Mouse (Mus musculus): ENCODE data around the gene Utrn. TPM values are rescaled to one million over a fixed set of nuclear protein-coding genes. Genes with fewer than 3 reads are reported as not detected.

The Utrn gene
- total and polyA plus RNA-seq, 2 experiments from 2014 or later: 24.6 to 25.0 TPM

DNA sequence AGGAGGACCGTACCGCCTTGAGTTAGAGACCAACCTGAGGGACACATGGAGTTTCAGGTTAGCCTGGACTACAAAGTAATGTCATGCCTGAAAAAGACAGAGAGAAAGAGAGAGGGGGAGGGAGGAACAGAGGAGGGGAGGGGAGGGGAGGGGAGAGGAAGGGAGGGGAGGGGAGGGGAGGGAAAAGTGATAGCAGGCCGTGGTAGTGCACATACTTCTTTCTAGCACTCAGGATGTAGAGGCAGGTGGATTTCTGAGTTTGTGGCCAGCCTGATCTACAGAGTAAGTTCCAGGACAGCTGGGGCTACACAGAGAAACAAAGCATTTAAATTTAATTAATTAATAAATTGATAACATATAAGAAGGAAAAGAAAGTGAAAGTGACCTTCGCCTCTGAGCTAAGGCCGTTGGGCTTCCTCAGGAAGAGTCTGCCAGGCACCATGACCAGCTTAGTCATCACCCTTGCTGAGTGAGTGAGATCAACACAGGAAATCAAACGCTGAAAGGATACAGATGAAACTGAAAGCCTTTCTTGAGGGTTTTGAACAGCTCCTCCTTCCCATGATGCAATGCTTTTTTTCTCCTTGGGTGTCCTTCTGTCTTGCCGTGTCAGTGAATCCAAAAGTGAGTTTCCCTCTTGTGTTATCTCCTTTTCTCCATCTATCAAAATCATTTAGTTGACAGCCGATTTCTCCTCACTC is 5.6 kb upstream of the Utrn start:
- Histone ChIP-seq H3K9ac (replicated peaks; ENCODE audit: low read length) (no peak overlapping the region), H3K9me3 (ENCODE audit: low read length) (no peaks in the 10 kb centered on the region), H3K4me2 (ENCODE audit: low read depth, low read length) (no peak overlapping the region), H3K36me3 (ENCODE audit: insufficient read depth, low read length) (no peaks in the 10 kb centered on the region), H3K4me1 (ENCODE audit: insufficient read depth, low read length) (no peaks in the 10 kb centered on the region), H3K4me3 (ENCODE audit: low read length) (no peak overlapping the region), H3K27me3 (ENCODE audit: insufficient read depth, low read length) (no peaks in the 10 kb centered on the region), H3K27ac (no peak overlapping the region)
- DNase-seq (ENCODE audit: low spot score) (no peak), ATAC-seq (no peak)
- WGBS: 74% methylated on average over 8 of the region's 8 CpGs
- TF ChIP-seq CTCF (IDR thresholded peaks at IDR 0.05; ENCODE audit: low read depth): no peak

DNA sequence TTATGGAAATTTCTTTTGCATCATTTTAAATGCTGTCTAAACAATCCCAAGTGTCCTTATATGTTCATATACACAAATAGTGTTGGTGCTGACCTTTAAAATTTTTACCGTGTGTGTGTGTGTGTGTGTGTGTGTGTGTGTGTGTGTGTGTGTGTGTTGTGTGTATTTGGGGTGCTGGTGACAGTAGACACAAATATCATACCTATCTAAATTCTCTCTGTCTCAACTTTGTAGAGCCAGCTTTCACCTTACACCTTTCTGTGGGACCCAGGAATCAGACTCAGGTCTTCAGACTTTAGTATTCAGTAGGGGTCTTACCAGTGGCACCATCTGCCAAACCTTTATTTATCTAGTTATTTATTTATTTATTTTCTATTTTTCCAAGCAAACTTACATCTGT is 681 bp upstream of the Utrn start:
- Histone ChIP-seq H3K4me2 (ENCODE audit: low read depth, low read length) (peak overlapping the region; percentile 96), H3K4me3 (ENCODE audit: low read length) (peak overlapping the region; percentile 85), H3K9ac (replicated peaks; ENCODE audit: low read length) (no peak overlapping the region; the same call in 1 of the 2 replicates), H3K27me3 (ENCODE audit: insufficient read depth, low read length) (no peaks in the 10 kb centered on the region), H3K36me3 (ENCODE audit: insufficient read depth, low read length) (no peaks in the 10 kb centered on the region), H3K9me3 (ENCODE audit: low read length) (no peaks in the 10 kb centered on the region), H3K4me1 (ENCODE audit: insufficient read depth, low read length) (peaks cover 7% of the 10 kb centered on the region; the same call in 1 of the 2 replicates), H3K27ac (no peak overlapping the region)
- TF ChIP-seq CTCF (IDR thresholded peaks at IDR 0.05; ENCODE audit: low read depth): no peak
- WGBS: 36% methylated on average over 1 of the region's 1 CpGs
- DNase-seq (ENCODE audit: low spot score): no peak
- no peak for ATAC-seq

DNA sequence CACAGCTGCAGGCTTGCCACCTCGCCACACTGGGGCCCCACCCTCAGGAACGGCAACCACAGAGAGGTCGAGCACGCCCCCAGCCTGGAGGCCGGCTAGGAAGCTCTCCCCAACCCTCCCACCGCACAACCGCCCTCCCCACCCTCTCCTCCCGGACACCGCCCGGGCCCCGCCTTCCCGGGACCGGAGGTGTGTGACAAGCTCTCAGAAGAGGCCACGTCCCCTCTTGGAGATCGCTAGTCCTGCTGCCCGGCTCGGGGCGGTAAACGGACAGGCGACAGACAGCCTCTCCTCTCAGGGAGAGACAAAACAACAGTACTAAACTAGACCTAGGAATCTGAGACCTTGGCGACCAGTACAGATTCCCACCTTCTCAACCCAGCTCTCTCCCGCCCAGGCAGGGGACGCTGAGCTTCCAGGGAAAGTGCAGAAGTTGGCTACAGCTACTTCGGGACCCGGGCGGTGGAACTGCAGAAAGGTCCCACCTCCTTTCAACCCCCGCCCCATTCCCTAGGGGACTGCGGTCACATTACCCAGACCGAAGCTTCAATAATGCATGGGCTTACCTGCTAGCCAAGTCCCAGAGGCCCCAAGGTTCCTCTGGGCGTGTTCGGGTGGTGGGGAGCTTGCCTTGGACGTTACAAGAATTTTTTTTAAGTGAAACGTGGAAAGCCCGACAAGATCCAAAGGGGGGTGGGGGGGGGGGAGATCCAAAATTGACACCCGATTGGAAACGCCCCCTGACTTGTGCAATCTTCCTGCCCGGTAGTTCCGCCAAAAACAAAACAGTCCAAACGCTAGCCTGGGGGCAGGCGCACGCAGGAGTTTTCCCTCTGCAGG is 756 bp downstream of the Utrn start:
- Histone ChIP-seq H3K4me1 (ENCODE audit: insufficient read depth, low read length) (peaks cover 7% of the 10 kb centered on the region; the same call in 1 of the 2 replicates), H3K4me3 (ENCODE audit: low read length) (peak overlapping the region; percentile 85), H3K27ac (peak overlapping the region; percentile 73), H3K27me3 (ENCODE audit: insufficient read depth, low read length) (no peaks in the 10 kb centered on the region), H3K36me3 (ENCODE audit: insufficient read depth, low read length) (no peaks in the 10 kb centered on the region), H3K4me2 (ENCODE audit: low read depth, low read length) (peak overlapping the region; percentile 96), H3K9ac (replicated peaks; ENCODE audit: low read length) (peak overlapping the region; percentile 71), H3K9me3 (ENCODE audit: low read length) (no peaks in the 10 kb centered on the region)
- DNase-seq (ENCODE audit: low spot score) (peak; percentile 59), ATAC-seq (peak; percentile 69)
- under 1% methylated on average over 39 of the region's 41 CpGs for WGBS
- no peak for TF ChIP-seq CTCF (IDR thresholded peaks at IDR 0.05; ENCODE audit: low read depth)

DNA sequence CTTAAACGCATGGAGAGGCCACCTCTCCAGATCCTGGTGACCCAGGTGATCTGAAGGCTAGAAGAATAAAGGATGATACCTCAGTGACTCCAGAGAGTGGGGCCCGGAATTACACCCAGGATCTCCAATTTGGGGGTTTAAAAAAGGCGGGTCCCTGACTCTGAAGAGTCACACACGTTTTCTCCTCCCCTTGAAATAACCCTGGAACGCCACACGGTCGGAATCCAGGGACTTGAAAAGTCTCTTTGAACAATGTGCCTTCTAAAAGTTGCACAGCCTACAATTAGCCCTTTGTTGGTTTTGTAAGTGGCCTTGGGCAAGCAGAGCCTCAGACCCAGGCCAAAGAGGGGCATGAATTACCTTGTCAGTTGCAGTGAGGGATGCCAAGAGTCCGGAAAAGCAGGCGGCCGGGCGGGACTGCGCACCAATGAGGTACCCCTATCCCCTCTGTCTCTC is 1.4 kb downstream of the Utrn start:
- H3K27me3 ChIP-seq (ENCODE audit: insufficient read depth, low read length): no peaks in the 10 kb centered on the region
- H3K36me3 ChIP-seq (ENCODE audit: insufficient read depth, low read length): no peaks in the 10 kb centered on the region
- H3K27ac ChIP-seq: peak overlapping the region; percentile 73; the same call in 1 of the 2 replicates
- H3K9ac ChIP-seq (replicated peaks; ENCODE audit: low read length): peak overlapping the region; percentile 71
- TF ChIP-seq CTCF (IDR thresholded peaks at IDR 0.05; ENCODE audit: low read depth): no peak
- 0% methylated on average over 11 of the region's 12 CpGs for WGBS
- DNase-seq (ENCODE audit: low spot score) (peak; percentile 35), ATAC-seq (no peak)
- H3K4me3 ChIP-seq (ENCODE audit: low read length): peak overlapping the region; percentile 85
- H3K4me1 ChIP-seq (ENCODE audit: insufficient read depth, low read length): peaks cover 7% of the 10 kb centered on the region; the same call in 1 of the 2 replicates
- no peaks in the 10 kb centered on the region for H3K9me3 ChIP-seq (ENCODE audit: low read length)
- peak overlapping the region; percentile 96 for H3K4me2 ChIP-seq (ENCODE audit: low read depth, low read length)

DNA sequence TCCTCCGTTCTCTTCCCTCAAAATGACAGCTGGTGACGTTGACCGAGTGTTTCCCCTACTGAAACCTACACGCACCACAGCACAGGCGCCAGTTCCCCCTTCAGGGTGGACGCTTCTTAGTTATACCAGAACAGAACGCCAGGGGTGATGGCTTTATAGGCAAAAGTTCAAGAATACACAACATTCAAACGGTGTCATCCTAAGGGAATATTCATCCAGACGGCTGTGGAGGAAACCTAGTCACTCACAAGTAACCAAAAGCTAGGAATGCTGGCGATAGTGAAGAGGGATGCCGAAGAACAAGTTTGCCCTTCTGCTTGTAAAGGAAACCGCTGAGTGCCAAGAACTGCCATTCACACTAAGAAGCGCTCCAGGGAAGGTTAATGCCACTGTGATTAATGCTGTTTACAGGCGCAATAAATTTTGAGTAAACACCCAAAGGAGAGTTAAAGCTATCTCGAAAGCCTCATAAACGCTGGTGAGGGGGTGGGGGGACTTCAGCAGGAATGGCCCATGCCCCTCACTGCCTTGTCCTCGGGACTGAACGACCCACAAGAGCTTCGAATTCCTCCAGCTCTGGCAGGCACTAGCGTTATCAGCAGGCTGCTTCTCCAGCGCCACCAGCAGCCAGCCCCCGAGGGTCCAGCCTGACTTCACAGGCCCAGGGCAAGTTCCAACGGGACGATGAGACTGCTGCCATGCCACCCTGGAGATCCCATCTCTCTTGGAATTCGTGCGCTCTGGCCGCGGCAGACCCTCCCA is 2.0 kb downstream of the Utrn start:
- TF ChIP-seq CTCF (IDR thresholded peaks at IDR 0.05; ENCODE audit: low read depth): peak; percentile 55
- peaks cover 7% of the 10 kb centered on the region; the same call in 1 of the 2 replicates for H3K4me1 ChIP-seq (ENCODE audit: insufficient read depth, low read length)
- H3K36me3 ChIP-seq (ENCODE audit: insufficient read depth, low read length): no peaks in the 10 kb centered on the region
- 3% methylated on average over 28 of the region's 28 CpGs for WGBS
- H3K4me3 ChIP-seq (ENCODE audit: low read length): peak overlapping the region; percentile 85
- peak; percentile 56 for DNase-seq (ENCODE audit: low spot score)
- ATAC-seq: no peak; the same call in 1 of the 2 replicates
- H3K9me3 ChIP-seq (ENCODE audit: low read length): no peaks in the 10 kb centered on the region
- H3K27ac ChIP-seq: peak overlapping the region; percentile 73; the same call in 1 of the 2 replicates
- H3K4me2 ChIP-seq (ENCODE audit: low read depth, low read length): peak overlapping the region; percentile 96
- peak overlapping the region; percentile 71 for H3K9ac ChIP-seq (replicated peaks; ENCODE audit: low read length)
- no peaks in the 10 kb centered on the region for H3K27me3 ChIP-seq (ENCODE audit: insufficient read depth, low read length)

DNA sequence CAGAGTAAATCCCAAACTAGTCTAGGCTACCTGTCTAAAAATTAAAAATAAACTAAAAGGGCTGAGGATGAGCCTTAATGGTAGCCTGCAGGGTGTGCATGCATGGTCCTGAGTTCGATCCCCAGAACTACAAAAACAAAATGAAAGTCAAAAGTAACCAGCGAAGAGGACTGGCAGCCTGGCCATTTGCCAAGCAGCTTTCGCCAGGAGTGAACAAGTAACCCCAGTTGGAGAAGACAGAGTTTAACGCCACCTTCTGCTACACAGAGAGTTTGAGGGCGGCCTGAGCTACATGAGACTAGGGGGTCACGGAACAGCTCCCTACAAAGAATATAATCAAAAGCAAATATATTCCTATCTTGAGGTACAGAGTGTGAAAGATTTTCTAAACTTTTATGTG is 4.0 kb downstream of the Utrn start:
- no peak for ATAC-seq
- peaks cover 7% of the 10 kb centered on the region; the same call in 1 of the 2 replicates for H3K4me1 ChIP-seq (ENCODE audit: insufficient read depth, low read length)
- H3K4me3 ChIP-seq (ENCODE audit: low read length): no peak overlapping the region
- TF ChIP-seq CTCF (IDR thresholded peaks at IDR 0.05; ENCODE audit: low read depth): no peak
- H3K27ac ChIP-seq: no peak overlapping the region
- H3K9me3 ChIP-seq (ENCODE audit: low read length): no peaks in the 10 kb centered on the region
- no peaks in the 10 kb centered on the region for H3K27me3 ChIP-seq (ENCODE audit: insufficient read depth, low read length)
- no peak overlapping the region for H3K9ac ChIP-seq (replicated peaks; ENCODE audit: low read length)
- no peak for DNase-seq (ENCODE audit: low spot score)
- H3K4me2 ChIP-seq (ENCODE audit: low read depth, low read length): no peak overlapping the region
- no peaks in the 10 kb centered on the region for H3K36me3 ChIP-seq (ENCODE audit: insufficient read depth, low read length)
- 70% methylated on average over 6 of the region's 6 CpGs for WGBS
